Mouse (Mus musculus) small intestine, adult 2 months (tissue): Measurements from ENCODE around the gene Thbs4.

Experiments used
- CTCF ChIP-seq: fragments of 200-500 bp; IDR thresholded peaks from 2 replicates; pipeline ENCODE4 v1.5.1; 2012; ENCODE audit warnings: low read depth, mild to moderate bottlenecking, control low read depth, inconsistent platforms, low read length, moderate library complexity, mixed read lengths; ENCODE audit not compliant: insufficient replicate concordance, insufficient read length; ENCODE audit errors: extremely low read depth
- POLR2A ChIP-seq: fragments of 200-500 bp; IDR thresholded peaks from 2 replicates; pipeline ENCODE4 v1.6.1; 2012; ENCODE audit warnings: low read depth, mild to moderate bottlenecking, control low read depth, inconsistent platforms, low read length, moderate library complexity

GRCm38 (mm10) chr13:92762322-92762721 is 32.3 kb downstream of the Thbs4 start:
- TF ChIP-seq CTCF (no peak), POLR2A (no peak)
